Mouse (Mus musculus) limb, embryonic 15.5 days (tissue): ENCODE results near the gene Csnka2ip. TPM values are rescaled to one million over a fixed set of nuclear protein-coding genes. Genes with fewer than 3 reads are reported as not detected.

Source experiments
- ATAC-seq: fragments of 200-750 bp; cut with Nextera tagmentation; 2 replicates; pipeline ENCODE4 v1.8.0; 2017; ENCODE audit warnings: low read depth, moderate TSS enrichment; ENCODE audit not compliant: insufficient number of reproducible peaks, low FRiP score, low TSS enrichment
- H3K27ac ChIP-seq: fragments of 300-500 bp; sonication (generic); 2 replicates; pipeline ENCODE4 v1.5.1; 2015; ENCODE audit warnings: moderate library complexity, mild to moderate bottlenecking, inconsistent platforms
- H3K27me3 ChIP-seq: fragments of 300-500 bp; sonication (generic); 2 replicates; pipeline ENCODE4 v1.6.1; 2015; ENCODE audit warnings: inconsistent platforms
- H3K36me3 ChIP-seq: fragments of 300-500 bp; sonication (generic); 2 replicates; pipeline ENCODE4 v1.6.1; 2015; ENCODE audit warnings: inconsistent platforms
- H3K4me1 ChIP-seq: fragments of 300-500 bp; sonication (generic); 2 replicates; pipeline ENCODE4 v1.6.1; 2015; ENCODE audit warnings: inconsistent platforms
- H3K4me2 ChIP-seq: fragments of 300-500 bp; sonication (generic); 2 replicates; pipeline ENCODE4 v1.6.1; 2015; ENCODE audit warnings: mild to moderate bottlenecking, inconsistent platforms
- H3K4me3 ChIP-seq: fragments of 300-500 bp; sonication (generic); 2 replicates; pipeline ENCODE4 v1.5.1; 2015; ENCODE audit warnings: mild to moderate bottlenecking, inconsistent platforms
- H3K9ac ChIP-seq: fragments of 300-500 bp; sonication (generic); 2 replicates; pipeline ENCODE4 v1.6.1; 2015; ENCODE audit warnings: inconsistent platforms
- H3K9me3 ChIP-seq: fragments of 300-500 bp; sonication (generic); 2 replicates; pipeline ENCODE4 v1.6.1; 2016; ENCODE audit warnings: inconsistent platforms
- WGBS: fragments of 180-500 bp; shearing (Covaris S2); methylation state at CpG from one replicate; pipeline ENCODE4 v1.1.7; 2015; 5-methylcytosine and 5-hydroxymethylcytosine counted together
- polyA plus RNA-seq: library from polyadenylated mRNA; unstranded; fragments of >200 nt; fragmentation: Nextera tagmentation; extraction: Ambion mirVana; gene quantifications from 2 replicates; pipeline ENCODE4 v1.2.1, GENCODE M21; 2015

Gene Csnka2ip
- polyA plus RNA-seq, 1 experiment from 2014 or later: not detected

DNA sequence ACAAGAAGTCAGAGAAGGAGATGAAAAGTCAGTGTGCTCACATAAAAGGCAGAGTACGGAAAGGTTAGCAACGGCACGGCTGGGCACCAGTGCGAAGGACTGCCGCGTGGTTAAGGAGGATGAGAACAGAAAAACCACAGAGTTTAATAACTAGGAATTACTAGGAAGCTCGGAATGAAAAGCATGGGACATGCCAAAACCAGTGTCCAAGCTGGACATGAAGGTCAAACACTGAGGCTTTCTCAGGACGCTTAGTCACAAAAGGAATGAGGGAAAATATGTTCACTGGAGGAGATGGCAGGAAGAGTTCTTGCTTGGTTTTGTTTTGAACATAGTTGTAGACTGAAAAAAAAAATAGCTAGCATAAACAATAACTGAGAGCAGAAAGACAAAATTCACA, 32.7 kb downstream of the Csnka2ip start:
- H3K9me3 ChIP-seq: no peaks in the 10 kb centered on the region
- H3K4me3 ChIP-seq: no peak overlapping the region
- H3K27ac ChIP-seq: no peak overlapping the region
- no peak overlapping the region for H3K4me2 ChIP-seq
- H3K9ac ChIP-seq: no peak overlapping the region
- H3K36me3 ChIP-seq: no peaks in the 10 kb centered on the region
- H3K27me3 ChIP-seq: no peaks in the 10 kb centered on the region
- WGBS: 87% methylated on average over 8 of the region's 8 CpGs
- no peaks in the 10 kb centered on the region for H3K4me1 ChIP-seq
- ATAC-seq: no peak

- no peak overlapping the region for H3K27ac ChIP-seq
- ATAC-seq: no peak
- H3K36me3 ChIP-seq: no peaks in the 10 kb centered on the region
- H3K4me2 ChIP-seq: no peak overlapping the region
- no peaks in the 10 kb centered on the region for H3K9me3 ChIP-seq
- 54% methylated on average over 1 of the region's 1 CpGs for whole genome bisulfite sequencing
- H3K9ac ChIP-seq: no peak overlapping the region
- no peaks in the 10 kb centered on the region for H3K4me1 ChIP-seq
- H3K4me3 ChIP-seq: no peak overlapping the region
- no peaks in the 10 kb centered on the region for H3K27me3 ChIP-seq
Observed at GRCm38 (mm10) chr16:64563081-64563480, 39.1 kb downstream of the Csnka2ip start.

- Histone ChIP-seq H3K4me1 (no peaks in the 10 kb centered on the region), H3K9ac (no peak overlapping the region), H3K36me3 (no peaks in the 10 kb centered on the region), H3K9me3 (no peaks in the 10 kb centered on the region), H3K27ac (no peak overlapping the region), H3K4me3 (no peak overlapping the region), H3K4me2 (no peak overlapping the region), H3K27me3 (no peaks in the 10 kb centered on the region)
- 59% methylated on average over 2 of the region's 2 CpGs for WGBS
- no peak for ATAC-seq
Observed at GRCm38 (mm10) chr16:64558518-64558917, 43.7 kb downstream of the Csnka2ip start.

DNA sequence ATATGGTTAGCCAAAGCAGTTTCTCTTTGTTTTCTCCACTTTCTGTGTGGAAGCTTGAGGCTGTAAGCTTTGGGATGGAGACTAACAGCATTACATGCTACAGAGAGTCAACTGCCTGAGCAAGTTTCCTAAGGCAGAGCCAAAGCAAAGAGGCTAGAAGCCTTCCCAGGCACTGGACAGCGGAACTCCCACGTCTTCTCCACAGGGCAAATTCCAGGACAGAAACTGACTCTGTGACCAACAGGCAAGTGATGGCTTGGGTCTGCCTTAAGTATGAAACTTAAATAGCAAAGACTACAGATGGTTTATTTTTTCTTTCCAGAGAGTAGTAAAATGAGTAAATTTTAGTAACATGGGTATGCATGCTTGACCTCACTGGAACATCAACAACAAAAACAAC, 75.3 kb downstream of the Csnka2ip start:
- H3K4me1 ChIP-seq: no peaks in the 10 kb centered on the region
- ATAC-seq: no peak
- no peak overlapping the region for H3K4me2 ChIP-seq
- no peaks in the 10 kb centered on the region for H3K36me3 ChIP-seq
- no peaks in the 10 kb centered on the region for H3K27me3 ChIP-seq
- WGBS: 82% methylated on average over 2 of the region's 2 CpGs
- H3K4me3 ChIP-seq: no peak overlapping the region
- H3K9me3 ChIP-seq: no peaks in the 10 kb centered on the region
- H3K27ac ChIP-seq: no peak overlapping the region
- H3K9ac ChIP-seq: no peak overlapping the region

DNA sequence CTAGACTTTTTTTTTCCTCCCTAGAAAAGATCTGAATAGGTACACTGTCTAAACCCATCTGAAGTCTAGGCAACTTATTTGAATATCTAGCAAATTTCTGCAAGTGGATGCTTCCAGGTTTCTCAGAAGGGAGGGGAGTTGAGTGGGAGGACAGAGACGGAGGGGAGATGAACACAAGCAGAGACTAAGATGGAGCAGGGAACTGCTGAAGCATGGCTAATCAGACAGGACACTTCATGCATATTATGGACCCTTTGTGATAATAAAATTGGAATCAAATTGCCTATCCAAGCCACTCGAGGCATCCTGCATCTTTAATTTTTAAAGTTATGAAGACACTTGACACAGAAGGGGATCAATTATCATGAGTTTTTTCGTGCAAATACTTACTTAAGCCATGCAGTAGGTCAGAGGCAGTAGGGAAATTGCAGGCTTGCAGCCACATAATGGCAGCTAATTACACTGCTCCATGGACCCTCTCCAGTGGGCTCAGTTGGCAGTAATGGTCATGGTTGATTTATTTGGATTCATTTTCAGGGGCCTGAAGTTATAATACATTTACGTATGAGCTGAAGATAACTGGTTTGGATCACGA, 78.1 kb downstream of the Csnka2ip start:
- Histone ChIP-seq H3K9me3 (no peaks in the 10 kb centered on the region), H3K4me1 (no peaks in the 10 kb centered on the region), H3K4me3 (no peak overlapping the region), H3K9ac (no peak overlapping the region), H3K36me3 (no peaks in the 10 kb centered on the region), H3K4me2 (no peak overlapping the region), H3K27me3 (no peaks in the 10 kb centered on the region), H3K27ac (no peak overlapping the region)
- ATAC-seq: no peak
- 49% methylated on average over 5 of the region's 5 CpGs for WGBS

GRCm38 (mm10) chr16:64513423-64513822, 88.8 kb downstream of the Csnka2ip start:
- WGBS: 37% methylated on average over 2 of the region's 2 CpGs
- Histone ChIP-seq H3K9me3 (no peaks in the 10 kb centered on the region), H3K27me3 (no peaks in the 10 kb centered on the region), H3K9ac (no peak overlapping the region), H3K4me3 (no peak overlapping the region), H3K4me1 (no peaks in the 10 kb centered on the region), H3K36me3 (no peaks in the 10 kb centered on the region), H3K27ac (no peak overlapping the region), H3K4me2 (no peak overlapping the region)
- ATAC-seq: no peak

Other genes with a start within 250 kb of the Csnka2ip start
- 21.6 and 21.8 TPM in 2 replicates for gene 4930453N24Rik, start 168.8 kb upstream of the Csnka2ip start, polyA plus RNA-seq
- gene Zfp654, start 249.2 kb upstream of the Csnka2ip start, polyA plus RNA-seq: 5.1 and 6.4 TPM in 2 replicates
- 72.2 and 77.5 TPM in 2 replicates for gene Cggbp1, start 249.6 kb upstream of the Csnka2ip start, polyA plus RNA-seq